Mouse (Mus musculus) brain, embryonic 14.5 days (tissue): ENCODE results near the gene Ctnnd2.

Source experiments
- CTCF ChIP-seq: fragments of 200-500 bp; IDR thresholded peaks from 2 replicates; pipeline ENCODE4 v1.5.1; 2012; ENCODE audit warnings: inconsistent platforms, mild to moderate bottlenecking, moderate library complexity, borderline replicate concordance; ENCODE audit not compliant: insufficient read depth, insufficient read length; ENCODE audit errors: extremely low read depth
- POLR2A ChIP-seq: fragments of 200-500 bp; IDR thresholded peaks from 2 replicates; pipeline ENCODE4 v1.6.1; 2012; ENCODE audit warnings: mild to moderate bottlenecking, inconsistent platforms, borderline replicate concordance; ENCODE audit not compliant: poor library complexity, insufficient read depth, insufficient read length, severe bottlenecking; ENCODE audit errors: extremely low read depth

DNA sequence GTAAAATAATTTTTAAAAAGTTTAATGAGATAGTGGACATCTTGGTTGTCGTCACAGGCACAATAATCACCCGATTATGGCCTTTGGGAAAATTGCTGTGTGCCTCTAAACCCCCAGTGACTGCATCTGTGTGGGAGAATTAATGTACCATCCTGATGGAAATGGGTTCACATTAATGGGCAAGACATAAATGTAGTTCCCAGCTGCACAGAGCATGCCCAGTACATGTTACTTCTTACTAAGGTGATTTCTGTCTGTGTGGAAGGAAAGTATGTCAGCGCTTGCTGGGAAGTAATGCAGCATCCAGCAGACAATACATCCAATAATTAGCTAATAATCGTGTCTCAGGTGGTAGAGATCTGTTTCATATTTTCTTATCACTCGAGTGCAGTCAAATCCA lies 589.8 kb downstream of the Ctnnd2 start:
- TF ChIP-seq CTCF = no peak
- TF ChIP-seq POLR2A = no peak
